Comparison of ENCODE assay signal across 23 mouse cellular contexts in the genomic region with DNA sequence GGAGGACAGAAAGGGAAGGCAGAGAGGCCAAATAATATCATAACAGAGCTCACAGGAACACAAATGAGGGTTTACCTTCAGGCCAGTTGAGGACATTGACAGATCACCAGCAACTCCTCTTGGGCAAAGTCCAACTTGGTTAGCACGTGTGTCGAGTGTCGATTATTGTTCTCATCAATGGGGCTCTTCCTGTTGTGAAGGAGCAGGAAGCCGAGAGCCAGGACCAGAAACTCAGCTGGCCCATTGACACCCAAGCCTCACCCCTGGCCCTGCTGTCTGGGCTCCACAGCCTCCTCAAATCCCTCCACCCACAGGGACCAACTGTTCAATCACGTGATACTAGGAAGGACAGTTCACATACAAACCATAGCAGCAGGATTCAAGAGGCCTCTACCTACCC. TPM values are rescaled to one million over a fixed set of nuclear protein-coding genes. Genes with fewer than 3 reads are reported as not detected.
DNase-seq lines count a peak whose midpoint lies in the region; ATAC-seq and TF ChIP-seq lines count a peak whose summit lies in the region.
"Had no signal": no experiment of that assay in that cellular context is flagged by ENCODE, and none has a peak within 500 bp of the region (broad histone marks: within the 10 kb centered on the region; RNA-seq: fewer than 3 reads in every experiment).

No protein-coding gene starts in this region.

- no peak for TF ChIP-seq POLR2A in kidney, adult 2 months (IDR thresholded peaks at IDR 0.05; ENCODE audit: low read depth, low read length)

- no peak overlapping the region for H3K4me2 ChIP-seq in kidney, embryonic 14.5 days (replicated peaks; ENCODE audit: low read depth, low read length)
- H3K4me2 ChIP-seq in kidney, embryonic 16.5 days (replicated peaks; ENCODE audit: low read depth, low read length) = no peak overlapping the region
- H3K4me2 ChIP-seq: embryonic facial prominence, embryonic 12.5 days; heart, embryonic 15.5 days; hindbrain, embryonic 13.5 days; midbrain, embryonic 15.5 days; stomach, embryonic 15.5 days had no signal

- no peaks in the 10 kb centered on the region for H3K9me3 ChIP-seq in kidney, embryonic 14.5 days (ENCODE audit: control insufficient read depth, low read length)
- H3K9me3 ChIP-seq in kidney, embryonic 16.5 days (ENCODE audit: low read length) = no peaks in the 10 kb centered on the region
- H3K9me3 ChIP-seq: embryonic facial prominence, embryonic 12.5 days; heart, embryonic 15.5 days; hindbrain, embryonic 13.5 days; midbrain, embryonic 15.5 days; stomach, embryonic 15.5 days had no signal

- H3K36me3 ChIP-seq in kidney, adult 2 months (ENCODE audit: control insufficient read depth, insufficient read depth, low read length) = no peaks in the 10 kb centered on the region
- no peaks in the 10 kb centered on the region for H3K36me3 ChIP-seq in kidney, embryonic 14.5 days (ENCODE audit: control insufficient read depth, insufficient read depth, low read length)
- H3K36me3 ChIP-seq in kidney, embryonic 16.5 days (ENCODE audit: insufficient read depth, low read length) = no peaks in the 10 kb centered on the region
- H3K36me3 ChIP-seq: embryonic facial prominence, embryonic 12.5 days; heart, embryonic 15.5 days; hindbrain, embryonic 13.5 days; midbrain, embryonic 15.5 days; stomach, embryonic 15.5 days had no signal

- H3K27me3 ChIP-seq in kidney, adult 2 months (replicated peaks; ENCODE audit: control insufficient read depth, insufficient read depth, low read length) = no peaks in the 10 kb centered on the region
- no peaks in the 10 kb centered on the region for H3K27me3 ChIP-seq in kidney, embryonic 14.5 days (ENCODE audit: control insufficient read depth, insufficient read depth, low read length)
- H3K27me3 ChIP-seq in kidney, embryonic 16.5 days (ENCODE audit: insufficient read depth, low read length) = no peaks in the 10 kb centered on the region
- H3K27me3 ChIP-seq: embryonic facial prominence, embryonic 12.5 days; heart, embryonic 15.5 days; hindbrain, embryonic 13.5 days; midbrain, embryonic 15.5 days; stomach, embryonic 15.5 days had no signal

- TF ChIP-seq CTCF in kidney, adult 2 months (conservative IDR thresholded peaks at IDR 0.05; ENCODE audit: insufficient read depth, insufficient read length, low read depth, low read length) = no peak

- WGBS in kidney, adult 2 months = 62% methylated on average over 5 of the region's 5 CpGs
- 70% methylated on average over 5 of the region's 5 CpGs for WGBS in kidney, embryonic 14.5 days
- WGBS in kidney, embryonic 16.5 days = 73% methylated on average over 5 of the region's 5 CpGs

- H3K9ac ChIP-seq in kidney, embryonic 14.5 days (ENCODE audit: low read depth, low read length) = no peak overlapping the region
- H3K9ac ChIP-seq in kidney, embryonic 16.5 days (replicated peaks; ENCODE audit: low read length) = no peak overlapping the region
- H3K9ac ChIP-seq: embryonic facial prominence, embryonic 12.5 days; heart, embryonic 15.5 days; hindbrain, embryonic 13.5 days; midbrain, embryonic 15.5 days; stomach, embryonic 15.5 days had no signal

- no peak overlapping the region for H3K27ac ChIP-seq in kidney, adult 2 months (ENCODE audit: insufficient read depth, low read depth, low read length)
- no peak overlapping the region for H3K27ac ChIP-seq in kidney, embryonic 14.5 days (ENCODE audit: low read depth, low read length)
- H3K27ac ChIP-seq in kidney, embryonic 16.5 days (ENCODE audit: low read length) = no peak overlapping the region
- H3K27ac ChIP-seq: embryonic facial prominence, embryonic 12.5 days; heart, embryonic 15.5 days; hindbrain, embryonic 13.5 days; midbrain, embryonic 15.5 days; stomach, embryonic 15.5 days had no signal

- peak; percentile 54 for DNase-seq in kidney, adult 2 months
- DNase-seq in kidney, postnatal 36 days = peak; percentile 12 to 14
- peak; percentile 9 for DNase-seq in lung, postnatal 10 days
- DNase-seq in lung, postnatal 25 days (ENCODE audit: low spot score) = no peak
- DNase-seq: adrenal gland, postnatal 25 days; B cell, adult 2 months; cerebellum, adult 11-12 months; cerebellum, adult 9-11 months; embryo, embryonic 11 days; gastrocnemius, postnatal 14 days; heart, postnatal 36 days; layer of hippocampus, adult 9-11 months; liver; right cerebral cortex, postnatal 25 days had no signal

- ATAC-seq in kidney, embryonic 14.5 days (ENCODE audit: low FRiP score, low TSS enrichment) = no peak
- no peak for ATAC-seq in kidney, embryonic 16.5 days (ENCODE audit: low FRiP score, low TSS enrichment)
- ATAC-seq: forebrain, embryonic 14.5 days; intestine, embryonic 16.5 days; midbrain, embryonic 15.5 days had no signal

- H3K4me1 ChIP-seq in kidney, adult 2 months (ENCODE audit: control insufficient read depth, insufficient read depth, low read length) = no peaks in the 10 kb centered on the region
- 0 out of 2 replicates have a peak, but pooled peaks cover 5% of the 10 kb centered on the region for H3K4me1 ChIP-seq in kidney, embryonic 14.5 days (ENCODE audit: control insufficient read depth, insufficient read depth, low read length)
- 0 out of 2 replicates have a peak, but pooled peaks cover 4% of the 10 kb centered on the region for H3K4me1 ChIP-seq in kidney, embryonic 16.5 days (ENCODE audit: insufficient read depth, low read length)
- H3K4me1 ChIP-seq: stomach, embryonic 15.5 days had no signal

- H3K4me3 ChIP-seq in kidney, adult 2 months (ENCODE audit: insufficient read depth, low read depth, low read length) = no peak overlapping the region
- H3K4me3 ChIP-seq in kidney, embryonic 14.5 days (ENCODE audit: low read length) = no peak overlapping the region
- no peak overlapping the region for H3K4me3 ChIP-seq in kidney, embryonic 16.5 days (ENCODE audit: low read length)
- H3K4me3 ChIP-seq: embryonic facial prominence, embryonic 12.5 days; heart, embryonic 15.5 days; hindbrain, embryonic 13.5 days; midbrain, embryonic 15.5 days; stomach, embryonic 15.5 days had no signal

RNA-seq across cellular contexts. Expression of gene Map1b, which starts 22.9 kb away (rescaled TPM):
- 0.98 and 1.3 TPM in 2 replicates for polyA plus RNA-seq in kidney, adult 2 months (2012; rRNA removed)
- polyA plus RNA-seq in kidney, embryonic 14.5 days (2014; fragmentation: Nextera tagmentation; extraction: Ambion mirVana) = 44.2 and 55.1 TPM in 2 replicates
- polyA plus RNA-seq in kidney, embryonic 16.5 days (2015; fragmentation: Nextera tagmentation; extraction: Ambion mirVana) = 48.2 and 58.4 TPM in 2 replicates

Comparison
In these comparisons a context has a peak if more than half of its experiments do, and no peak if none do; other contexts are left out.
1. RNA of gene Map1b, which starts 22.9 kb away (polyA plus RNA-seq): 44.2 to 55.1 TPM in kidney, embryonic 14.5 days and 48.2 to 58.4 TPM in kidney, embryonic 16.5 days; 0.98 to 1.3 TPM in kidney, adult 2 months; every median in the first group is over 10 times any median in the second.